Mouse (Mus musculus) CH12.LX (cell line): ENCODE measurements around the gene Man1a2. TPM values are rescaled to one million over a fixed set of nuclear protein-coding genes. Genes with fewer than 3 reads are reported as not detected.

Source experiments
- DNase-seq: peaks from one replicate; pipeline ENCODE4 v3.0.0-alpha.2; 2013; ENCODE audit errors: extremely low read depth
- H3K27ac ChIP-seq: 2 replicates; pipeline ENCODE4 v1.5.1; 2012; ENCODE audit warnings: low read depth, mild to moderate bottlenecking, control low read depth, moderate library complexity; ENCODE audit not compliant: insufficient read depth
- H3K27me3 ChIP-seq: replicated peaks from 2 replicates; pipeline ENCODE3; 2012; ENCODE audit warnings: inconsistent platforms
- H3K36me3 ChIP-seq, 2 experiments: replicated peaks in 1 of 2; 2 replicates each; pipeline versions ENCODE3 to v1.6.1; 2012; ENCODE audit warnings: inconsistent platforms in 1 of 2, low read length in 1 of 2, mild to moderate bottlenecking in 1 of 2, mixed read lengths in 1 of 2, moderate library complexity in 1 of 2; ENCODE audit not compliant: control insufficient read depth in 1 of 2, insufficient read depth in 1 of 2
- H3K4me1 ChIP-seq, 2 experiments: 2 replicates each; pipeline ENCODE4 v1.6.1; 2012; ENCODE audit warnings: inconsistent platforms in 1 of 2, moderate library complexity in 1 of 2; ENCODE audit not compliant: insufficient read depth in 2 of 2, control insufficient read depth in 1 of 2
- H3K4me2 ChIP-seq: 2 replicates; pipeline ENCODE4 v1.6.1; 2012; ENCODE audit warnings: low read depth, mild to moderate bottlenecking, control low read depth; ENCODE audit not compliant: poor library complexity, insufficient read depth, severe bottlenecking
- H3K4me3 ChIP-seq, 3 experiments: fragments of 150-350 bp in 1 of 3; sonication (generic) in 1 of 3; replicated peaks in 1 of 3; 2 replicates each; pipeline versions ENCODE3 to v1.5.1; 2011 to 2012; ENCODE audit warnings: low read depth in 2 of 3, low read length in 2 of 3, mild to moderate bottlenecking in 2 of 3, moderate library complexity in 2 of 3, control low read depth in 1 of 3, improper control_type of control experiment in 1 of 3, inconsistent platforms in 1 of 3, mixed read lengths in 1 of 3; ENCODE audit not compliant: poor library complexity in 1 of 3
- H3K79me2 ChIP-seq: replicated peaks from 2 replicates; pipeline ENCODE4 v1.6.1; 2012; ENCODE audit warnings: mild to moderate bottlenecking, moderate library complexity; ENCODE audit not compliant: control insufficient read depth, poor library complexity, insufficient read depth, severe bottlenecking; ENCODE audit errors: extremely low read depth
- H3K9ac ChIP-seq: 2 replicates; pipeline ENCODE4 v1.6.1; 2012; ENCODE audit warnings: low read depth, mild to moderate bottlenecking, control low read depth, moderate library complexity; ENCODE audit not compliant: insufficient read depth
- H3K9me3 ChIP-seq: replicated peaks from 2 replicates; pipeline ENCODE3; 2012; ENCODE audit warnings: low read length, inconsistent platforms, mixed read lengths
- BHLHE40 ChIP-seq: IDR thresholded peaks from 2 replicates; pipeline ENCODE4 v1.6.1; 2011; ENCODE audit warnings: mild to moderate bottlenecking, low read depth, low read length, improper control_type of control experiment
- CTCF ChIP-seq, 2 experiments: IDR thresholded peaks in 1 of 2; conservative IDR thresholded peaks in 1 of 2; 2 replicates each; pipeline ENCODE4 v1.5.1; 2011 to 2012; ENCODE audit warnings: low read depth in 2 of 2, low read length in 2 of 2, improper control_type of control experiment in 1 of 2, inconsistent platforms in 1 of 2, mild to moderate bottlenecking in 1 of 2, moderate library complexity in 1 of 2
- EP300 ChIP-seq: IDR thresholded peaks from 2 replicates; pipeline ENCODE4 v1.6.1; 2011; ENCODE audit warnings: low read length, improper control_type of control experiment
- GABPA ChIP-seq: IDR thresholded peaks from 2 replicates; pipeline ENCODE4 v1.6.1; 2012; ENCODE audit warnings: low read depth, low read length, improper control_type of control experiment, inconsistent platforms; ENCODE audit not compliant: insufficient replicate concordance
- HCFC1 ChIP-seq: IDR thresholded peaks from 2 replicates; pipeline ENCODE4 v1.6.1; 2012; ENCODE audit warnings: low read depth, mild to moderate bottlenecking, inconsistent platforms, low read length, improper control_type of control experiment
- KAT2A ChIP-seq: IDR thresholded peaks from 2 replicates; pipeline ENCODE4 v1.6.1; 2012; ENCODE audit warnings: low read length, improper control_type of control experiment, inconsistent platforms; ENCODE audit not compliant: insufficient replicate concordance
- MAFK ChIP-seq: IDR thresholded peaks from 2 replicates; pipeline ENCODE4 v1.6.1; 2011; ENCODE audit warnings: low read length, improper control_type of control experiment; ENCODE audit not compliant: insufficient replicate concordance
- MAX ChIP-seq: IDR thresholded peaks from 2 replicates; pipeline ENCODE4 v1.6.1; 2011; ENCODE audit warnings: low read length, improper control_type of control experiment
- MAZ ChIP-seq: IDR thresholded peaks from 2 replicates; pipeline ENCODE4 v1.6.1; 2012; ENCODE audit warnings: low read depth, mild to moderate bottlenecking, inconsistent platforms, low read length, improper control_type of control experiment, moderate library complexity
- MEF2A ChIP-seq: IDR thresholded peaks from 2 replicates; pipeline ENCODE4 v1.6.1; 2014; ENCODE audit warnings: low read depth, mild to moderate bottlenecking, inconsistent platforms, low read length, improper control_type of control experiment, borderline replicate concordance
- MXI1 ChIP-seq: IDR thresholded peaks from 2 replicates; pipeline ENCODE4 v1.6.1; 2011; ENCODE audit warnings: mild to moderate bottlenecking, low read depth, low read length, improper control_type of control experiment
- NELFE ChIP-seq: IDR thresholded peaks from 2 replicates; pipeline ENCODE4 v1.6.1; 2011; ENCODE audit warnings: low read depth, low read length, improper control_type of control experiment
- PAX5 ChIP-seq: IDR thresholded peaks from 2 replicates; pipeline ENCODE4 v1.6.1; 2012; ENCODE audit warnings: low read length, inconsistent platforms, mixed read lengths
- POLR2A ChIP-seq: IDR thresholded peaks from 2 replicates; pipeline ENCODE4 v1.6.1; 2011; ENCODE audit warnings: low read depth, mild to moderate bottlenecking, improper control_type of control experiment, low read length
- POLR2AphosphoS2 ChIP-seq: IDR thresholded peaks from 2 replicates; pipeline ENCODE4 v1.6.1; 2011; ENCODE audit warnings: low read depth, low read length, improper control_type of control experiment
- RAD21 ChIP-seq: IDR thresholded peaks from 2 replicates; pipeline ENCODE4 v1.6.1; 2011; ENCODE audit warnings: low read depth, mild to moderate bottlenecking, low read length, improper control_type of control experiment, moderate library complexity
- RCOR1 ChIP-seq: conservative IDR thresholded peaks from 2 replicates; pipeline ENCODE4 v1.6.1; 2012; ENCODE audit warnings: low read depth, mild to moderate bottlenecking, inconsistent platforms, low read length, improper control_type of control experiment
- SIN3A ChIP-seq: IDR thresholded peaks from 2 replicates; pipeline ENCODE4 v1.6.1; 2012; ENCODE audit warnings: low read length, improper control_type of control experiment, inconsistent platforms
- SMC3 ChIP-seq: IDR thresholded peaks from 2 replicates; pipeline ENCODE4 v1.6.1; 2011; ENCODE audit warnings: low read depth, low read length, improper control_type of control experiment
- TBP ChIP-seq: conservative IDR thresholded peaks from 2 replicates; pipeline ENCODE4 v1.6.1; 2011; ENCODE audit warnings: low read depth, low read length, improper control_type of control experiment
- UBTF ChIP-seq: IDR thresholded peaks from 2 replicates; pipeline ENCODE4 v1.6.1; 2012; ENCODE audit warnings: low read depth, mild to moderate bottlenecking, inconsistent platforms, low read length, improper control_type of control experiment, moderate library complexity
- USF1 ChIP-seq: IDR thresholded peaks from 2 replicates; pipeline ENCODE4 v1.6.1; 2014; ENCODE audit warnings: low read depth, mild to moderate bottlenecking, inconsistent platforms, low read length, improper control_type of control experiment
- ZC3H11A ChIP-seq: IDR thresholded peaks from 2 replicates; pipeline ENCODE4 v1.6.1; 2012; ENCODE audit warnings: low read depth, mild to moderate bottlenecking, inconsistent platforms, low read length, improper control_type of control experiment
- ZMIZ1 ChIP-seq: IDR thresholded peaks from 2 replicates; pipeline ENCODE4 v1.6.1; 2012; ENCODE audit warnings: low read depth, mild to moderate bottlenecking, inconsistent platforms, low read length, improper control_type of control experiment
- dilution Hi-C: fragments of 300-500 bp; cut with MboI; formaldehyde crosslinking; loops from 2 replicates; pipeline ENCODE4 v1.14.3; 2020; ENCODE audit warnings: low sequenced_read_pairs; ENCODE audit not compliant: extremely low pct_unique_long_range_greater_than_20kb, extremely low pct_ligation_motif_present
- in situ Hi-C: fragments of 300-500 bp; cut with MboI; formaldehyde crosslinking; loops from 3 replicates; pipeline ENCODE4 v1.14.3; 2019; ENCODE audit warnings: low sequenced_read_pairs, low pct_ligation_motif_present, low pct_unique_long_range_greater_than_20kb, mixed read lengths
- polyA plus RNA-seq: library from polyadenylated mRNA; unstranded; fragments of >175 nt; gene quantifications from 2 replicates; pipeline ENCODE4 v1.2.1, GENCODE M21; 2012; ENCODE audit warnings: low read depth; ENCODE audit not compliant: insufficient read length
- total RNA-seq, 2 experiments: library from RNA; depleted of rRNA; stranded (reverse); fragments of 300-350 nt in 1 of 2; fragments of >200 nt in 1 of 2; gene quantifications; 2 replicates each; pipeline ENCODE4 v1.2.3; 2012 to 2014

The Man1a2 gene
- total and polyA plus RNA-seq, 3 experiments, result 31.1 to 73.6 (median 53.5) TPM

- Histone ChIP-seq H3K36me3 (no peaks in the 10 kb centered on the region), H3K9me3 (no peaks in the 10 kb centered on the region)
- in situ Hi-C loops, result loop anchor here (5.0 kb wide), 1 partner anchor 34 kb away; no protein-coding TSS in a partner anchor
- TF ChIP-seq ZMIZ1 (no peak), USF1 (no peak), TBP (no peak), ZC3H11A (no peak), SIN3A (no peak), RCOR1 (no peak), RAD21 (no peak), HCFC1 (no peak), NELFE (no peak), PAX5 (no peak), POLR2AphosphoS2 (no peak), MAZ (no peak), MAFK (no peak)
- TF ChIP-seq, all 38 proteins: peak for 0
- no peak for DNase-seq
- Histone ChIP-seq H3K4me2 (no peak overlapping the region), H3K4me3 (no peak overlapping the region), H3K27me3 (no peaks in the 10 kb centered on the region), H3K27ac (no peak overlapping the region), H3K9ac (no peak overlapping the region), H3K4me1 (peaks cover 8 to 50% of the 10 kb centered on the region in 2 experiments), H3K79me2 (no peaks in the 10 kb centered on the region)
- dilution Hi-C loops, result no loop called here
Measured at GRCm38 (mm10) chr3:100535902-100536301, 149.4 kb downstream of the Man1a2 start.

- Histone ChIP-seq H3K79me2 (no peaks in the 10 kb centered on the region), H3K9me3 (no peaks in the 10 kb centered on the region), H3K9ac (no peak overlapping the region), H3K4me3 (no peak overlapping the region), H3K4me1 (peaks cover 11 to 56% of the 10 kb centered on the region in 2 experiments), H3K27me3 (no peaks in the 10 kb centered on the region), H3K4me2 (no peak overlapping the region), H3K27ac (no peak overlapping the region), H3K36me3 (no peaks in the 10 kb centered on the region)
- dilution Hi-C loops, result no loop called here
- in situ Hi-C loops, result loop anchor here (5.0 kb wide), 1 partner anchor 33 kb away; no protein-coding TSS in a partner anchor
- no peak for DNase-seq
- TF ChIP-seq PAX5 (no peak), CTCF (conservative IDR thresholded peaks at IDR 0.05 in 1 of 2, IDR thresholded peaks at IDR 0.05 in 1 of 2; ENCODE audit: low read depth in 2 of 2, low read length in 2 of 2) (no peak), SIN3A (no peak), EP300 (no peak), NELFE (no peak), HCFC1 (no peak), KAT2A (no peak), BHLHE40 (no peak), MEF2A (no peak), MAFK (no peak), GABPA (no peak), MXI1 (no peak), RAD21 (no peak), SMC3 (no peak), UBTF (no peak), MAX (no peak), POLR2A (no peak), USF1 (no peak)
Measured at GRCm38 (mm10) chr3:100535298-100535697, 150.0 kb downstream of the Man1a2 start.
